Mouse (Mus musculus) midbrain, postnatal 0 days (tissue): ENCODE data around the gene Ivd. TPM values are rescaled to one million over a fixed set of nuclear protein-coding genes. Genes with fewer than 3 reads are reported as not detected.

Experiments
- ATAC-seq: fragments of 200-750 bp; cut with Nextera tagmentation; 2 replicates; pipeline ENCODE4 v1.8.0; 2017; ENCODE audit warnings: moderate number of reproducible peaks, mild to moderate bottlenecking, moderate TSS enrichment, moderate library complexity; ENCODE audit not compliant: low FRiP score
- DNase-seq: peaks from one replicate; pipeline ENCODE4 v3.0.0-alpha.2; 2015; ENCODE audit warnings: low spot score
- H3K27ac ChIP-seq: fragments of 300-500 bp; sonication (generic); 2 replicates; pipeline ENCODE4 v1.5.1; 2014; ENCODE audit warnings: low read depth, mild to moderate bottlenecking, low read length, mixed read lengths
- H3K27me3 ChIP-seq: fragments of 300-500 bp; sonication (generic); 2 replicates; pipeline ENCODE4 v1.6.1; 2014; ENCODE audit warnings: low read length, control low read depth, mixed read lengths; ENCODE audit not compliant: insufficient read depth
- H3K36me3 ChIP-seq: fragments of 300-500 bp; sonication (generic); 2 replicates; pipeline ENCODE4 v1.6.1; 2014; ENCODE audit warnings: low read length, control low read depth, mixed read lengths; ENCODE audit not compliant: insufficient read depth
- H3K4me1 ChIP-seq: fragments of 300-500 bp; sonication (generic); 2 replicates; pipeline ENCODE4 v1.6.1; 2014; ENCODE audit warnings: mild to moderate bottlenecking, control low read depth, antibody characterized with exemption, low read length, mixed read lengths; ENCODE audit not compliant: insufficient read depth
- H3K4me2 ChIP-seq: fragments of 300-500 bp; sonication (generic); 2 replicates; pipeline ENCODE4 v1.6.1; 2014; ENCODE audit warnings: low read depth, mild to moderate bottlenecking, low read length, mixed read lengths; ENCODE audit not compliant: poor library complexity, severe bottlenecking
- H3K4me3 ChIP-seq: fragments of 300-500 bp; sonication (generic); 2 replicates; pipeline ENCODE4 v1.5.1; 2014; ENCODE audit warnings: low read depth, mild to moderate bottlenecking, low read length, moderate library complexity
- H3K9ac ChIP-seq: fragments of 300-500 bp; sonication (generic); replicated peaks from 2 replicates; pipeline ENCODE4 v1.6.1; 2014; ENCODE audit warnings: mild to moderate bottlenecking, low read length, moderate library complexity, mixed read lengths; ENCODE audit not compliant: poor library complexity, severe bottlenecking
- H3K9me3 ChIP-seq: fragments of 300-500 bp; sonication (generic); 2 replicates; pipeline ENCODE4 v1.6.1; 2016; ENCODE audit warnings: low read length, control low read depth
- CTCF ChIP-seq: IDR thresholded peaks from 2 replicates; pipeline ENCODE4 v1.5.1; 2016; ENCODE audit warnings: antibody characterized with exemption, mild to moderate bottlenecking
- WGBS: fragments of 180-500 bp; shearing (Covaris S2); extraction: QIAGEN DNeasy Blood & Tissue Kit; methylation state at CpG from one replicate; pipeline ENCODE4 v1.1.7; 2014; 5-methylcytosine and 5-hydroxymethylcytosine counted together
- polyA plus RNA-seq: library from polyadenylated mRNA; unstranded; fragments of >200 nt; fragmentation: Nextera tagmentation; extraction: Ambion mirVana; gene quantifications from 2 replicates; pipeline ENCODE4 v1.2.1, GENCODE M21; 2015
- total RNA-seq: library from RNA; depleted of rRNA; stranded (reverse); fragments of >200 nt; gene quantifications from 2 replicates; pipeline ENCODE4 v1.2.3, GENCODE M21; 2014

The Ivd gene
- total and polyA plus RNA-seq, 2 experiments from 2014 or later = 50.7 to 57.5 TPM

DNA sequence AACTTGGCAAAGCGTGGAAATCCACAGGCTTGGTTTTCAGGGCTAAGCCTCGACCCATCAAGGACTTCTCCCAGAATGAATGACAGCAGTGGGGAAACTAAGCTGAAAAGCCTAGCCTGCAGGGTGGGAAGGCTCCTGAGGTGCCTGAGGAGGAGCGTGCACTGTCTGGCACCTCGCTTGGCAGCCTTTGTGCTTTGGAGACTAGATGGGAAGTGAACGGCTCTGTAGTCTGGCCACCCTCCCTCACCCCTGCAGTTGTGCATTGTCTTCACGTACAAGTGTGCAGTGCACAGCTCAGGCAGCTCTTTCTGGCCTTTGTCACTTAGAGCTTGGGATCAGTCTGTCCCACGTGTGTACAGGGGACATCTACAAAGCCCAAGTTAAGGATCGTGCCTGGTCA is 52.9 kb downstream of the Ivd start:
- Histone ChIP-seq H3K9me3 (no peaks in the 10 kb centered on the region), H3K27me3 (no peaks in the 10 kb centered on the region), H3K9ac (no peak overlapping the region), H3K4me1 (0 out of 2 replicates have a peak, but pooled peaks cover 19% of the 10 kb centered on the region), H3K36me3 (peaks cover 18% of the 10 kb centered on the region; the same call in 1 of the 2 replicates), H3K4me3 (no peak overlapping the region), H3K27ac (no peak overlapping the region), H3K4me2 (no peak overlapping the region)
- WGBS = 25% methylated on average over 8 of the region's 8 CpGs
- no peak for DNase-seq
- no peak for ATAC-seq
- no peak for TF ChIP-seq CTCF

DNA sequence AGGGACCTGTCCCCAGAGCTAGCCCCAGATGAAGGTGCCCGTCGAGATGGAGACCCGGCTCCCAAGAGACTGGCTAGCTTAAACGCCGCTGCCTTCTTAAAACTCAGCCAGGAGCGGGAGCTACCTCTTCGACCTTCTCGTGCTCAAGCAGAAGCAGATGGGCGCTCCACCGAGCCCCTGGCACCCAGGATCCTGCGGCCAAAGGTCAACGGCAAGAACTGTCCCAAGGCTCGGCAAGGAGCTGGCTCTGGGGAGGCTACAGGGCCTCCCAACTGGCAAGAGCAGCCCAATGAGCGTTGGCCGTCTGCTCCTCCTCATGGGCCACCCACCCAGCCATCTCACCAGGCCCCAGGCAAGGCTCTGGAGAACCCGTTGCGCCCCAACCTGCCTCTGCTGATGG is 54.7 kb downstream of the Ivd start:
- Histone ChIP-seq H3K9ac (no peak overlapping the region), H3K27me3 (no peaks in the 10 kb centered on the region), H3K36me3 (peaks cover 27% of the 10 kb centered on the region), H3K9me3 (no peaks in the 10 kb centered on the region), H3K4me2 (no peak overlapping the region), H3K4me3 (no peak overlapping the region), H3K4me1 (0 out of 2 replicates have a peak, but pooled peaks cover 19% of the 10 kb centered on the region), H3K27ac (no peak overlapping the region)
- ATAC-seq (no peak), DNase-seq (no peak)
- WGBS = 93% methylated on average over 17 of the region's 17 CpGs
- TF ChIP-seq CTCF = no peak

DNA sequence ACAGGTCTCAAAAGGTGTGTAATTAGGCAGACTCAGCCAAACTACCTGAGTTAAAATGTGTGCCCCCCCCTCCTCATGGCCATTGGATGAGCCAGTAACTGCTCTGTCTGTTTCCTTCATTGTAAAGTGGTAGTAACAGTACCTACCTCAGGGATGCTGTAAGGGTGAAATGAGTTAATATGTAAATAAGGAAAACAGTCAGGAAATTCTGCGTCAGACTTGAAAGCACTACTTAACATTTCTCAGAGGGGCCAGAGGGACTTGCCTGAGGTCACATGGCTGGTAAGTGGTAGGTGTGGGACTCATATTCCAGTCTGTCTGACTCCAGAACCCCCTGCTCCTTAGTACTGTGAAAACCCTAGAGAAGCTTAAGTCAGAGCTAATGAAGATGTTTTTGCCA is 56.8 kb downstream of the Ivd start:
- DNase-seq = no peak

DNA sequence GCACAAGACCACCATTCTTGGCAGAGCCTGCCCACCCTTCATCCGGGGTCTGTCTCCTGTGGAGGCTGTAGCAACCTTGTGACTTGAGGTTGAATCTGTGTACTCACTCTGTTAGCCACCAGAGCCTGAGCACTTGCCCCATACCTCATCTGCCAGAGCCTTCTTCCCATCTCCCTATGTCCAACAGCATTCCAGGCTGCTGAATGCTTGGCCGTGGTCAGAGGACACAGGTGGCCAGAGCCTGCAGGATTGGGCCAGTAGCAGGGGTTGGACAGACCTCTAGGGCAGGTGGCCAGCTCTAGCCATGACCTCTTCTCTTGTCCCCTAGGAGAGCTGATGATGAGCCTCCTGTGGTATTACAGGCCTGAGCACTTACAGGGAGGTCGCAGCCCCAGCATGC is 58.7 kb downstream of the Ivd start:
- DNase-seq (no peak), ATAC-seq (no peak)
- H3K4me2 ChIP-seq = no peak overlapping the region
- H3K4me1 ChIP-seq = no peaks in the 10 kb centered on the region
- peaks cover 40% of the 10 kb centered on the region for H3K36me3 ChIP-seq
- 97% methylated on average over 3 of the region's 3 CpGs for WGBS
- H3K4me3 ChIP-seq = no peak overlapping the region
- no peak overlapping the region for H3K9ac ChIP-seq
- no peak overlapping the region for H3K27ac ChIP-seq
- no peaks in the 10 kb centered on the region for H3K27me3 ChIP-seq
- H3K9me3 ChIP-seq = no peaks in the 10 kb centered on the region
- no peak for TF ChIP-seq CTCF

More for the DNA sequence above, 56.8 kb downstream of the Ivd start:
- ATAC-seq = no peak
- Histone ChIP-seq H3K36me3 (peaks cover 38% of the 10 kb centered on the region), H3K9me3 (no peaks in the 10 kb centered on the region), H3K4me1 (0 out of 2 replicates have a peak, but pooled peaks cover 11% of the 10 kb centered on the region), H3K9ac (no peak overlapping the region), H3K4me2 (no peak overlapping the region), H3K27ac (no peak overlapping the region), H3K27me3 (no peaks in the 10 kb centered on the region), H3K4me3 (no peak overlapping the region)
- 52% methylated on average over 1 of the region's 1 CpGs for whole genome bisulfite sequencing
- TF ChIP-seq CTCF = no peak

DNA sequence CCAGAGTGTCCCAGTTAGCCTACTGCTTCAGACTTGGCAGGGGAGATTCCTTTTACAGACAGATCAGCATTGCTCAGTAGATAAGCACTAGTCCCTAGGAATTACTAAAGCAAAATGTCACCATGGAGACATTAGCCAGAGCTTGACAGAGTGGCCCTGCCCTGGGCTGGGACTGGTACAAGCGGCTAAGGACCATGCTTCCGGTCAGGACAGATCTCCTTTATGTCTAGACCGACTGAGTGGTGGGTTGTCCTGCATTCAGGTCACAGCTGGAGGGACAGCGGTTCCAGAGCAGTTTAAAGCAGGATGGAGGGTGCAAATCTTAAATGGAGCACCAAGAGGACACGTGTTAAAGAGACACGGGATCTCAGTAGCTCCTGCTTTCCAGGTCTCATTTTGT is 64.2 kb downstream of the Ivd start:
- Histone ChIP-seq H3K4me1 (no peaks in the 10 kb centered on the region; the same call in 1 of the 2 replicates), H3K9me3 (no peaks in the 10 kb centered on the region), H3K4me2 (peak overlapping the region; percentile 87), H3K27me3 (no peaks in the 10 kb centered on the region), H3K27ac (no peak overlapping the region), H3K4me3 (peak overlapping the region; percentile 48), H3K9ac (peak overlapping the region; percentile 55), H3K36me3 (peaks cover 17% of the 10 kb centered on the region)
- 6% methylated on average over 6 of the region's 6 CpGs for WGBS
- peak; percentile 18; the same call in 1 of the 2 replicates for ATAC-seq
- no peak for TF ChIP-seq CTCF
- DNase-seq = no peak

DNA sequence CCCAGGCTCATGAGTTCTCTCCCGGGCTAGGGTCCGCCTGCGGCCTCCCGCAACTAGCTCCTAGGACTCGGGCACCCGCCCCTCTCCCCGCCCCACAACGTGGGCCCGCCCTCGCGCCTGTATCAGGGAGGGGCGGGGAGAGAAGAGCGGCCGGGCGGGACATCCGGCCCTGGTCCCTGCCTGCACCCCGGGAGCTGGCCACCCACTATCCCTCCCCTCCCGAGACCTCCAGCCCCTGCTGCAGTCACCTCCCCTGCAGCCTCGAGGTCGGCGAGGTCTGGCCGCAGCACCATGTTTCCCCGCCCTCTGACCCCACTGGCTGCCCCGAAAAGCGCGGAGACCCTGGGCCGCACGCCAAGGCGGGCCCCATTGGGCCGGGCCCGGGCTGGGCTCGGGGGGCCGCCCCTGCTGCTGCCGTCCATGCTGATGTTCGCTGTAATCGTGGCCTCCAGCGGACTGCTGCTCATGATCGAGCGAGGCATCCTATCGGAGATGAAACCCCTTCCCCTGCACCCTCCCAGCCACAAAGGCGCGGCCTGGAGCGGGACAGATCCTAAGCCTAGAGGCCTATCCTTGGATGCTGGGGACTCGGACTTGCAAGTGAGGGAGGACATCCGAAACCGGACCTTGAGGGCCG is 64.7 kb downstream of the Ivd start, which contains the start of gene Chst14:
Gene Chst14, plus strand, starts transcription at position 136 of the 637 bp plus-strand sequence.
- no peaks in the 10 kb centered on the region for H3K9me3 ChIP-seq
- H3K27ac ChIP-seq = no peak within 1 kb of the TSS
- H3K4me3 ChIP-seq = peak within 1 kb of the TSS; percentile 48
- peak within 1 kb of the TSS; percentile 55 for H3K9ac ChIP-seq
- no peak for TF ChIP-seq CTCF
- peaks cover 13% of the 10 kb centered on the region for H3K36me3 ChIP-seq
- DNase-seq = peak; percentile 56
- H3K4me1 ChIP-seq = no peaks in the 10 kb centered on the region; the same call in 1 of the 2 replicates
- no peaks in the 10 kb centered on the region for H3K27me3 ChIP-seq
- peak; percentile 65 for ATAC-seq
- peak within 1 kb of the TSS; percentile 87 for H3K4me2 ChIP-seq
- 3% methylated on average over 44 of the region's 47 CpGs for WGBS
